Mouse (Mus musculus): ENCODE measurements around the gene Elfn2.

Gene Elfn2

GRCm38 (mm10) chr15:78720532-78720931 is 2.0 kb upstream of the Elfn2 start:
- DNase-seq (ENCODE audit: low spot score) = peak; percentile 63

- DNase-seq (ENCODE audit: low spot score) = peak; percentile 90
Observed at GRCm38 (mm10) chr15:78720094-78720493, 1.5 kb upstream of the Elfn2 start.

GRCm38 (mm10) chr15:78719416-78719815 is 845 bp upstream of the Elfn2 start:
- peak; percentile 62 for DNase-seq (ENCODE audit: low spot score)

- DNase-seq (ENCODE audit: low spot score) = peak; percentile 64
Observed at GRCm38 (mm10) chr15:78716936-78717335, 1.6 kb downstream of the Elfn2 start.

GRCm38 (mm10) chr15:78715856-78716255 is 2.7 kb downstream of the Elfn2 start:
- no peak for DNase-seq (ENCODE audit: low spot score)

- DNase-seq (ENCODE audit: low spot score) = no peak
Observed at GRCm38 (mm10) chr15:78713751-78714150, 4.8 kb downstream of the Elfn2 start.

GRCm38 (mm10) chr15:78712335-78713258 is 6.0 kb downstream of the Elfn2 start:
- peak; percentile 41 for DNase-seq (ENCODE audit: low spot score)

GRCm38 (mm10) chr15:78711935-78712334 is 6.6 kb downstream of the Elfn2 start:
- DNase-seq (ENCODE audit: low spot score) = no peak

GRCm38 (mm10) chr15:78710634-78711033 is 7.9 kb downstream of the Elfn2 start:
- DNase-seq (ENCODE audit: low spot score) = peak; percentile 51

GRCm38 (mm10) chr15:78709767-78710166 is 8.8 kb downstream of the Elfn2 start:
- peak; percentile 90 for DNase-seq (ENCODE audit: low spot score)

GRCm38 (mm10) chr15:78706630-78707029 is 11.9 kb downstream of the Elfn2 start:
- peak; percentile 72 for DNase-seq (ENCODE audit: low spot score)

- DNase-seq (ENCODE audit: low spot score) = peak; percentile 35
Observed at GRCm38 (mm10) chr15:78704824-78705223, 13.7 kb downstream of the Elfn2 start.

- peak; percentile 64 for DNase-seq (ENCODE audit: low spot score)
Observed at GRCm38 (mm10) chr15:78704007-78704406, 14.6 kb downstream of the Elfn2 start.

- no peak for DNase-seq (ENCODE audit: low spot score)
Observed at GRCm38 (mm10) chr15:78700420-78700819, 18.2 kb downstream of the Elfn2 start.

GRCm38 (mm10) chr15:78699513-78699912 is 19.1 kb downstream of the Elfn2 start:
- no peak for DNase-seq (ENCODE audit: low spot score)

- no peak for DNase-seq (ENCODE audit: low spot score)
Observed at GRCm38 (mm10) chr15:78698491-78699135, 20.0 kb downstream of the Elfn2 start.

GRCm38 (mm10) chr15:78698084-78698483 is 20.5 kb downstream of the Elfn2 start:
- DNase-seq (ENCODE audit: low spot score) = no peak

GRCm38 (mm10) chr15:78695745-78696144 is 22.8 kb downstream of the Elfn2 start:
- DNase-seq (ENCODE audit: low spot score) = no peak

GRCm38 (mm10) chr15:78692505-78692904 is 26.1 kb downstream of the Elfn2 start:
- peak; percentile 32 for DNase-seq (ENCODE audit: low spot score)

- DNase-seq (ENCODE audit: low spot score) = no peak
Observed at GRCm38 (mm10) chr15:78690716-78691115, 27.9 kb downstream of the Elfn2 start.

- DNase-seq (ENCODE audit: low spot score) = no peak
Observed at GRCm38 (mm10) chr15:78686910-78687309, 31.7 kb downstream of the Elfn2 start.

GRCm38 (mm10) chr15:78684111-78684510 is 34.5 kb downstream of the Elfn2 start:
- peak; percentile 81 for DNase-seq (ENCODE audit: low spot score)

- DNase-seq (ENCODE audit: low spot score) = peak; percentile 56
Observed at GRCm38 (mm10) chr15:78683474-78683873, 35.1 kb downstream of the Elfn2 start.

Data from MN1 (cell line).